Mouse (Mus musculus) layer of hippocampus, adult 9-11 months (tissue): ENCODE measurements around the gene Lrg1.

ENCODE experiments used
- DNase-seq: peaks from one replicate; pipeline ENCODE4 v3.0.0; 2022

Gene Lrg1

GRCm38 (mm10) chr17:56074097-56074826, 47.5 kb downstream of the Lrg1 start:
- peak; percentile 79 for DNase-seq

- DNase-seq = no peak
Observed at GRCm38 (mm10) chr17:56072243-56072642, 49.6 kb downstream of the Lrg1 start.

- no peak for DNase-seq
Observed at GRCm38 (mm10) chr17:56071126-56071525, 50.7 kb downstream of the Lrg1 start.
